Mouse (Mus musculus) myocyte (in vitro differentiated cells): ENCODE data around the gene Dnajc21. TPM values are rescaled to one million over a fixed set of nuclear protein-coding genes. Genes with fewer than 3 reads are reported as not detected.

ENCODE experiments used
- H3K27me3 ChIP-seq: one replicate; pipeline ENCODE4 v1.6.1; 2011; ENCODE audit not compliant: control insufficient read depth, insufficient read depth, insufficient read length
- H3K36me3 ChIP-seq: one replicate; pipeline ENCODE4 v1.6.1; 2011; ENCODE audit not compliant: control insufficient read depth, insufficient read depth
- H3K4me2 ChIP-seq: one replicate; pipeline ENCODE4 v1.6.1; 2011; ENCODE audit warnings: low read depth, control low read depth
- H3K4me3 ChIP-seq: one replicate; pipeline ENCODE4 v1.5.1; 2011; ENCODE audit warnings: mild to moderate bottlenecking, control low read depth, moderate library complexity
- H3K79me2 ChIP-seq: one replicate; pipeline ENCODE4 v1.6.1; 2011; ENCODE audit not compliant: control insufficient read depth, insufficient read depth
- H3ac ChIP-seq: one replicate; pipeline ENCODE4 v1.6.1; 2011; ENCODE audit not compliant: control insufficient read depth, insufficient read length
- CEBPB ChIP-seq: IDR thresholded peaks from 2 replicates; pipeline ENCODE4 v1.6.1; 2011; ENCODE audit warnings: mild to moderate bottlenecking, moderate library complexity; ENCODE audit not compliant: poor library complexity, insufficient read depth, severe bottlenecking
- E2F4 ChIP-seq: IDR thresholded peaks from one replicate; pipeline ENCODE4 v1.6.1; 2011; ENCODE audit warnings: mild to moderate bottlenecking, control low read depth, moderate library complexity; ENCODE audit not compliant: insufficient read depth
- MAX ChIP-seq: IDR thresholded peaks from one replicate; pipeline ENCODE4 v1.6.1; 2011; ENCODE audit warnings: low read depth, mild to moderate bottlenecking, control low read depth
- MYOD1 ChIP-seq, 3 experiments: IDR thresholded peaks; one replicate each; pipeline ENCODE4 v1.6.1; 2011; ENCODE audit warnings: control low read depth in 2 of 3, low read depth in 2 of 3, mild to moderate bottlenecking in 2 of 3, moderate library complexity in 1 of 3; ENCODE audit not compliant: insufficient read length in 2 of 3, control insufficient read depth in 1 of 3
- MYOG ChIP-seq, 3 experiments: IDR thresholded peaks; one replicate each; pipeline ENCODE4 v1.6.1; 2011; ENCODE audit warnings: control low read depth in 2 of 3, low read depth in 2 of 3, mild to moderate bottlenecking in 2 of 3; ENCODE audit not compliant: insufficient read length in 2 of 3, control insufficient read depth in 1 of 3, insufficient read depth in 1 of 3
- POLR2A ChIP-seq: IDR thresholded peaks from one replicate; pipeline ENCODE4 v1.6.1; 2011; ENCODE audit warnings: low read depth, mild to moderate bottlenecking, control low read depth, moderate library complexity; ENCODE audit not compliant: insufficient read length
- POLR2AphosphoS2 ChIP-seq: IDR thresholded peaks from one replicate; pipeline ENCODE4 v1.6.1; 2011; ENCODE audit warnings: low read depth, control low read depth; ENCODE audit not compliant: insufficient read length
- REST ChIP-seq: IDR thresholded peaks from one replicate; pipeline ENCODE4 v1.6.1; 2011; ENCODE audit warnings: mild to moderate bottlenecking, control low read depth, moderate library complexity; ENCODE audit not compliant: insufficient read depth, insufficient read length
- SRF ChIP-seq: IDR thresholded peaks from one replicate; pipeline ENCODE4 v1.6.1; 2011; ENCODE audit warnings: low read depth; ENCODE audit not compliant: control insufficient read depth, insufficient read length
- TCF12 ChIP-seq: IDR thresholded peaks from one replicate; pipeline ENCODE4 v1.6.1; 2011; ENCODE audit warnings: mild to moderate bottlenecking, control low read depth; ENCODE audit not compliant: poor library complexity, insufficient read depth, severe bottlenecking
- TCF3 ChIP-seq: IDR thresholded peaks from one replicate; pipeline ENCODE4 v1.6.1; 2011; ENCODE audit warnings: low read depth, control low read depth; ENCODE audit not compliant: insufficient read length
- USF1 ChIP-seq: IDR thresholded peaks from one replicate; pipeline ENCODE4 v1.6.1; 2011; ENCODE audit warnings: low read depth, mild to moderate bottlenecking, control low read depth, moderate library complexity
- polyA plus RNA-seq: library from polyadenylated mRNA; unstranded; fragments of >200 nt; fragmentation: generic; extraction: Trizol; gene quantifications from one replicate; pipeline ENCODE4 v1.2.1, GENCODE M21; 2012; ENCODE audit warnings: missing spikeins

Dnajc21 gene
- polyA plus RNA-seq, 1 experiment, result 16.6 TPM

GRCm38 (mm10) chr15:10426124-10426523 lies 44.2 kb downstream of the Dnajc21 start:
- H3K79me2 ChIP-seq, result no peaks in the 10 kb centered on the region
- no peak for TF ChIP-seq MYOG (IDR thresholded peaks at IDR 0.05; ENCODE audit: control insufficient read depth in 1 of 3, insufficient read depth in 1 of 3, insufficient read length in 2 of 3, low read depth in 2 of 3)
- TF ChIP-seq E2F4, result no peak
- no peak for TF ChIP-seq REST
- TF ChIP-seq TCF12, result no peak
- TF ChIP-seq POLR2A, result no peak
- TF ChIP-seq TCF3, result no peak
- no peak for TF ChIP-seq MAX
- no peak for TF ChIP-seq SRF
- TF ChIP-seq USF1, result no peak
- H3ac ChIP-seq, result no peak overlapping the region
- no peak overlapping the region for H3K4me3 ChIP-seq
- no peaks in the 10 kb centered on the region for H3K27me3 ChIP-seq
- H3K36me3 ChIP-seq, result no peaks in the 10 kb centered on the region
- no peak overlapping the region for H3K4me2 ChIP-seq

GRCm38 (mm10) chr15:10421785-10422144 lies 48.6 kb downstream of the Dnajc21 start:
- Histone ChIP-seq H3K79me2 (no peaks in the 10 kb centered on the region), H3K4me3 (no peak overlapping the region), H3K27me3 (no peaks in the 10 kb centered on the region), H3K36me3 (no peaks in the 10 kb centered on the region), H3ac (no peak overlapping the region), H3K4me2 (no peak overlapping the region)
- TF ChIP-seq POLR2A (no peak), REST (no peak), TCF3 (no peak), POLR2AphosphoS2 (no peak)

GRCm38 (mm10) chr15:10421138-10421784 lies 49.1 kb downstream of the Dnajc21 start:
- H3K4me3 ChIP-seq, result no peak overlapping the region
- no peaks in the 10 kb centered on the region for H3K27me3 ChIP-seq
- no peak for TF ChIP-seq POLR2AphosphoS2
- no peak for TF ChIP-seq POLR2A
- TF ChIP-seq TCF3, result no peak
- no peak for TF ChIP-seq SRF
- TF ChIP-seq TCF12, result no peak
- no peak for TF ChIP-seq CEBPB
- TF ChIP-seq E2F4, result no peak
- H3K79me2 ChIP-seq, result no peaks in the 10 kb centered on the region
- no peak overlapping the region for H3ac ChIP-seq
- no peaks in the 10 kb centered on the region for H3K36me3 ChIP-seq
- no peak overlapping the region for H3K4me2 ChIP-seq

- Histone ChIP-seq H3K79me2 (no peaks in the 10 kb centered on the region), H3K36me3 (no peaks in the 10 kb centered on the region), H3K4me3 (no peak overlapping the region), H3K4me2 (no peak overlapping the region), H3ac (no peak overlapping the region), H3K27me3 (no peaks in the 10 kb centered on the region)
- TF ChIP-seq E2F4 (no peak), MAX (no peak), REST (no peak), TCF12 (no peak), POLR2A (no peak), POLR2AphosphoS2 (no peak), TCF3 (no peak), CEBPB (no peak), SRF (no peak), USF1 (no peak), MYOD1 (IDR thresholded peaks at IDR 0.05; ENCODE audit: control insufficient read depth in 1 of 3, insufficient read length in 2 of 3, low read depth in 2 of 3) (no peak)
Observed at GRCm38 (mm10) chr15:10413656-10414055, 56.7 kb downstream of the Dnajc21 start.

- H3ac ChIP-seq, result no peak overlapping the region
- H3K4me3 ChIP-seq, result no peak overlapping the region
- H3K27me3 ChIP-seq, result no peaks in the 10 kb centered on the region
- H3K36me3 ChIP-seq, result no peaks in the 10 kb centered on the region
- TF ChIP-seq USF1, result no peak
- TF ChIP-seq E2F4, result no peak
- H3K79me2 ChIP-seq, result no peaks in the 10 kb centered on the region
- no peak overlapping the region for H3K4me2 ChIP-seq
Observed at GRCm38 (mm10) chr15:10410881-10411280, 59.4 kb downstream of the Dnajc21 start.
